Mouse (Mus musculus) embryo, embryonic 10.5 days (tissue): ENCODE data around the gene Sco1.

ENCODE experiments used
- DNase-seq: peaks from one replicate; pipeline ENCODE4 v3.0.0-alpha.2; 2015; ENCODE audit warnings: low spot score

Sco1 gene

GRCm38 (mm10) chr11:67043007-67043406 lies 9.5 kb upstream of the Sco1 start:
- DNase-seq: peak; percentile 22

GRCm38 (mm10) chr11:67044959-67045358 lies 7.5 kb upstream of the Sco1 start:
- DNase-seq: no peak

GRCm38 (mm10) chr11:67047199-67047598 lies 5.3 kb upstream of the Sco1 start:
- no peak for DNase-seq

- no peak for DNase-seq
Observed at GRCm38 (mm10) chr11:67048496-67048895, 4.0 kb upstream of the Sco1 start.

GRCm38 (mm10) chr11:67049256-67049655 lies 3.2 kb upstream of the Sco1 start:
- DNase-seq: no peak

- DNase-seq: no peak
Observed at GRCm38 (mm10) chr11:67051676-67052320, 672 bp upstream of the Sco1 start.

GRCm38 (mm10) chr11:67054754-67055365 lies 2.4 kb downstream of the Sco1 start:
- no peak for DNase-seq

GRCm38 (mm10) chr11:67061311-67061710 lies 8.8 kb downstream of the Sco1 start:
- no peak for DNase-seq

- no peak for DNase-seq
Observed at GRCm38 (mm10) chr11:67062726-67063125, 10.3 kb downstream of the Sco1 start.

- no peak for DNase-seq
Observed at GRCm38 (mm10) chr11:67067741-67068140, 15.3 kb downstream of the Sco1 start.

- no peak for DNase-seq
Observed at GRCm38 (mm10) chr11:67072615-67073130, 20.2 kb downstream of the Sco1 start.

- DNase-seq: peak; percentile 16
Observed at GRCm38 (mm10) chr11:67075036-67075435, 22.6 kb downstream of the Sco1 start.

- no peak for DNase-seq
Observed at GRCm38 (mm10) chr11:67076781-67077180, 24.3 kb downstream of the Sco1 start.

- no peak for DNase-seq
Observed at GRCm38 (mm10) chr11:67077435-67077834, 25.0 kb downstream of the Sco1 start.

- no peak for DNase-seq
Observed at GRCm38 (mm10) chr11:67078000-67078399, 25.5 kb downstream of the Sco1 start, which contains the start of gene Myh3. Gene Myh3 (plus strand): TSS chr11:67078300.

- DNase-seq: no peak
Observed at GRCm38 (mm10) chr11:67078888-67079287, 26.4 kb downstream of the Sco1 start.

- DNase-seq: peak; percentile 9
Observed at GRCm38 (mm10) chr11:67079740-67080139, 27.3 kb downstream of the Sco1 start.

GRCm38 (mm10) chr11:67080168-67080567 lies 27.7 kb downstream of the Sco1 start:
- peak; percentile 88 for DNase-seq

- peak; percentile 95 for DNase-seq
Observed at GRCm38 (mm10) chr11:67081125-67081649, 28.7 kb downstream of the Sco1 start.

- no peak for DNase-seq
Observed at GRCm38 (mm10) chr11:67082188-67082587, 29.7 kb downstream of the Sco1 start.

GRCm38 (mm10) chr11:67082793-67083192 lies 30.3 kb downstream of the Sco1 start:
- DNase-seq: no peak

GRCm38 (mm10) chr11:67083239-67083638 lies 30.8 kb downstream of the Sco1 start:
- DNase-seq: no peak

- peak; percentile 20 for DNase-seq
Observed at GRCm38 (mm10) chr11:67083712-67084340, 31.4 kb downstream of the Sco1 start.
